Mouse (Mus musculus) cerebellum, postnatal 10 days (tissue): ENCODE measurements around the gene Zik1.

Source experiments
- DNase-seq, 2 experiments: peaks; one replicate each; pipeline ENCODE4 v3.0.0; 2021; ENCODE audit warnings: mixed read lengths in 2 of 2

Gene Zik1

GRCm38 (mm10) chr7:10494786-10495521 is at the start of gene Zik1:
TSS of gene Zik1 (minus strand) at chr7:10495394.
- DNase-seq, result peak; percentile 86

- no peak for DNase-seq
Observed at GRCm38 (mm10) chr7:10495578-10495977, 384 bp upstream of the Zik1 start.

DNA sequence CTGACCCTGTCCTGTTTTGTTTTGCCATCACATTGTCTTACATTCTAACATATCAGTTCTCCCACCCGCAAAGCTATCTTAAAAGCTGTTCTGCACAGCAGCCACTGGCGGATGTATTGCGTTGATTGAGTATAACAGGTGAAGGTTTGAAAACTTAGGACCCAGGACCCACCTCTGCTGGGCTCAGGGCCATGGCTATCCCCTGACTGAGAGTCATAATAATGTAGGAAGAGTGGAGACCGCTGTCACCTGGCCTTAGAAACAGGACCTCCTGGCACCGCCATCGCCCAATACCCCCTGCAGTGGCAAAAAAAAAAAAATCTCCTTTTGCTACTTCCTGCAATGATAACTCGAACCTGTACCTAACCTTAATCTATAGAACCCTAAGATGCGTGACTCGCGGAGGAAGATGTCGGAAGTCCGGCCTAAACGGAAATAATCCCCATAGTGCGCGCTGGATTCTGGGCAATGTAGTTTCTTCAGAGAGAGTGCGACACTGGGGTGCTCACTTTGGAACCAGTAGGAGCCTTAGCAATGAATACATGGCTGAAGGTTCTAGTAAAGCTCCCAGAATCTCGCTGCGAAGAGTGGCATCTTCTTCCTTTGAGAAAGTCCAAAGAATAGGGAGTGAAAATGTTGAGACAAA is 14.5 kb downstream of the Zik1 start:
- DNase-seq, result peak; percentile 8 to 74

- no peak for DNase-seq
Observed at GRCm38 (mm10) chr7:10479813-10480212, 15.4 kb downstream of the Zik1 start.

DNA sequence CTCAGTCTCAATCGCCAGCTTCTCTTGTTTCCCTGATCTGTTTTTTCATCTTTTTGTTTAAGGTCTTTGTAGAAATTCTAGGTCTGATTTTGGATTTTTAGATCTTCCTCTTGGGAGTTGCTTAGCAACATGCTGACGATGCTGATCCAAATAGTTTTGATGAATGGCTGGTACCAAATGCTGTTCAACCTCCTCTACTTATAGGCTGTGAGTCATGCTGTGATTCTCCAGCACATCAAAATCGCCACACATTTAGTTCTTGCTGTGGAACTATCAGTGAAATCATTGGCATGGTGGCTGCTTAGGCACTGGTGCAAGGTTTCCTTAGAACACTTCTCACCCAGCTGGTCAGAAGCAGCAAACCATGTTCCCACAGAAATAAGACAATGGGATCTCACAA is 37.0 kb downstream of the Zik1 start:
- DNase-seq, result no peak

- DNase-seq, result no peak
Observed at GRCm38 (mm10) chr7:10443031-10443430, 52.2 kb downstream of the Zik1 start, which contains the start of gene Vmn1r67. TSS of gene Vmn1r67 (plus strand) at chr7:10443331.
